Mouse (Mus musculus) forelimb bud, embryonic 11.5 days (tissue): Measurements from ENCODE around the gene Klhl20.

Experiments used
- DNase-seq: peaks from one replicate; pipeline ENCODE4 v3.0.0-alpha.2; 2012; ENCODE audit warnings: low read depth, low spot score

Klhl20 gene

GRCm38 (mm10) chr1:161071272-161071620 is 60.1 kb downstream of the Klhl20 start:
- no peak for DNase-seq

- peak; percentile 97 for DNase-seq
These were observed 60.7 kb downstream of the Klhl20 start, which contains the start of the genes Dars2 and Cenpl for GRCm38 (mm10) chr1:161070352-161071271. Gene Dars2 (minus strand): TSS chr1:161070658. Gene Cenpl (plus strand): TSS chr1:161070713.

GRCm38 (mm10) chr1:161063351-161063750 is 68.0 kb downstream of the Klhl20 start:
- DNase-seq, result no peak

- no peak for DNase-seq
These were observed 74.1 kb downstream of the Klhl20 start for GRCm38 (mm10) chr1:161057164-161057563.

- DNase-seq, result no peak
These were observed 84.3 kb downstream of the Klhl20 start for GRCm38 (mm10) chr1:161046972-161047371.

- no peak for DNase-seq
These were observed 89.9 kb downstream of the Klhl20 start for GRCm38 (mm10) chr1:161041261-161042020.

- no peak for DNase-seq
These were observed 90.5 kb downstream of the Klhl20 start for GRCm38 (mm10) chr1:161040855-161041254.

GRCm38 (mm10) chr1:161040426-161040770 is 90.9 kb downstream of the Klhl20 start:
- peak; percentile 29 for DNase-seq

GRCm38 (mm10) chr1:161039741-161040425 is 91.4 kb downstream of the Klhl20 start:
- peak; percentile 55 for DNase-seq

- peak; percentile 27 for DNase-seq
These were observed 92.2 kb downstream of the Klhl20 start for GRCm38 (mm10) chr1:161038968-161039721.
